Mouse (Mus musculus) CH12F3 (cell line): ENCODE data around the gene AW549877.

ENCODE experiments used
- in situ Hi-C: fragments of 300-500 bp; cut with MboI; formaldehyde crosslinking; loops from 2 replicates; pipeline ENCODE4 v1.14.3; 2020; ENCODE audit warnings: low sequenced_read_pairs

AW549877 gene

DNA sequence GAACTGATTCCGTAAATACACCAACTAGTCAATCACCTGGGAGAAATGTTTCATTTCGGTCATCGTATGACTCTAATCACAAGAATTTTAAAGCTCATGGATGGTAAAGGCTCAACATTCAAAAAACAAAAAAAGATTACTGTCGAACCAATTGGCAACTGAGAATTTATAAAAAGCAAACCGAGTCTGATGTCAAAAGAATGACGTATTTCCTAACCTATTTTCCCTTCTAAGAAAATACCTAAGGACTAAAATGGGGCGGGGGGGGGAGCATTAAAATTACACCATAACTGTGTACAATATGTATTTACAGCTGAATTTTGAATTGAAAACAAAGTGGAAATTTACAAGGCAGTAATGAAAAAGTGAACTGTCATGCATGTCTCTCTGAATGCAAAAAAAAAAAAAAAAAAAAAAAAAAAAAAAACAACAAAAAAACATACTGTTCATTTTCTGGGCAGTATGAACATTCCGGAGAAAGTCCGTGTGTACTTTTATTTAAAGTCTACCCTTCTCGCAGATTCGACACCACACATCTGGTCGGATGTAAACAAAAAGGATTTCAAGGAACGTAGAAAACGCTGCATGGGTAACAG is 594 bp downstream of the AW549877 start:
- in situ Hi-C loops: loop anchor here (5.0 to 25.0 kb wide), 2 partner anchors 32 to 1117 kb away; partner anchors contain the start of genes Card6, Oxct1 and Rpl37

DNA sequence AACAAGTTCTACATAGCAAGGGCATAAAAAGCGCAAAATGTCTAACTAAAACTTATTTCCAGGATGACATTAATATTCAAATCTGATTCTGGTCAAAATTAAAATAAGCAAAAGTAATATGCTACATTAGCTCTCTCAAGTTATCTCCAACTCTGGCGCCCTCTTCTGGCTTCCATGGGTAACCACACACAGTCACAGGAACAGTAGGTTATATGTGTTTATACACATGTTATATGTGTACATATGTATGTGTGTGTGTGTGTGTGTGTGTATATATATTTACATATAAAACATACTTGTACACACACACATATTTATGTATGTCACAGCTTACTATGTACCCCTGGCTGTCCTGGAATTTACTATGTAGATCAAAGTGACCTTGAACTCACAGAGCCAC is 7.6 kb downstream of the AW549877 start:
- in situ Hi-C loops: loop anchor here (25.0 kb wide), 1 partner anchor 1124 kb away; the partner anchor contains the start of genes Card6 and Rpl37

DNA sequence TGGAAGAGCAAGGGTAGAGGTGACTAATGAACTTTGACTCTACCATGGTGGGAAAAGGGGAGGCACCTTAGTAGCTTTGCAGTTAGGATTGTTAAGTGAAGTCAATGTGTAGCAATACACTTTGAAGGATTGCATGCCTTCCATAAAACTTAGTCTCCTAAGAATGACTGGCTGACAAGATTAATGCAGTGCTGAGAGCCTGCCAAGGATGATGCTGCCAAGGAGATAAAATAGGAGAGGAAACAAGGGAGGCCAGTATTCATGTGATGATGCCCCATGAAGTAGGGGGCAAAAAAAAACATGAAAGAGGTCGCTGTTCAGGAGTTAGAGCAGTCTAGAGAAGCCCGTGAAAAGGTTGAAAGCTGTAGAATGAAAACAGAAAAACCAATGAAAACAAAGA is 10.7 kb downstream of the AW549877 start:
- in situ Hi-C loops: loop anchor here (25.0 kb wide), 1 partner anchor 1127 kb away; the partner anchor contains the start of genes Card6 and Rpl37

DNA sequence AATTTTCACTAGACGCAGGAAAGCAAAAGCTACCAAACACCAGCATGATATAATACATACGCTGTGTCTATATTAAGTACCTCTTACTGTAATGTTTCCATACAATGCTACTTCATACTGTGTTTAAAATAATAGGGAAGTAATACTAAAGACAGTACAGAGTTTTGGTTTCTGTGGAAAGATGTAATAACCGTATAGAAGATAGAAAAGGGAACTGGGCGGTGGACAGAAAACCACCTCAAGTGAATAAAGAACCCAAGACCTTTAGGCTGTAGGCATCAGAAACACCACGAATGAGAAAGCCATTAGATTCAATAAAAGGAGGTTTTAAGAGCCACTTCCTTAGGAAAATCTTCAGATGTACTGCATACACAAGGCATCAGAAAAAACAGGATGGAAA is 12.8 kb downstream of the AW549877 start:
- in situ Hi-C loops: loop anchor here (25.0 kb wide), 1 partner anchor 1130 kb away; the partner anchor contains the start of genes Card6 and Rpl37

- in situ Hi-C loops: loop anchor here (25.0 kb wide), 1 partner anchor 1132 kb away; the partner anchor contains the start of genes Card6 and Rpl37
Observed at GRCm38 (mm10) chr15:3979871-3980270, 15.7 kb downstream of the AW549877 start.

GRCm38 (mm10) chr15:3979061-3979848 is 16.3 kb downstream of the AW549877 start, which contains the start of gene Fbxo4:
Gene Fbxo4, minus strand, starts transcription at chr15:3979573.
- in situ Hi-C loops: loop anchor here (25.0 kb wide), 1 partner anchor 1133 kb away; the partner anchor contains the start of genes Card6 and Rpl37

GRCm38 (mm10) chr15:3978279-3978678 is 17.3 kb downstream of the AW549877 start:
- in situ Hi-C loops: loop anchor here (25.0 kb wide), 1 partner anchor 1134 kb away; the partner anchor contains the start of genes Card6 and Rpl37

GRCm38 (mm10) chr15:3973300-3973699 is 22.2 kb downstream of the AW549877 start:
- in situ Hi-C loops: no loop called here

GRCm38 (mm10) chr15:3970193-3970592 is 25.4 kb downstream of the AW549877 start:
- in situ Hi-C loops: no loop called here

- in situ Hi-C loops: no loop called here
Observed at GRCm38 (mm10) chr15:3969743-3970142, 25.8 kb downstream of the AW549877 start.

- in situ Hi-C loops: no loop called here
Observed at GRCm38 (mm10) chr15:3962251-3962650, 33.3 kb downstream of the AW549877 start.

GRCm38 (mm10) chr15:3960094-3960493 is 35.5 kb downstream of the AW549877 start:
- in situ Hi-C loops: no loop called here

DNA sequence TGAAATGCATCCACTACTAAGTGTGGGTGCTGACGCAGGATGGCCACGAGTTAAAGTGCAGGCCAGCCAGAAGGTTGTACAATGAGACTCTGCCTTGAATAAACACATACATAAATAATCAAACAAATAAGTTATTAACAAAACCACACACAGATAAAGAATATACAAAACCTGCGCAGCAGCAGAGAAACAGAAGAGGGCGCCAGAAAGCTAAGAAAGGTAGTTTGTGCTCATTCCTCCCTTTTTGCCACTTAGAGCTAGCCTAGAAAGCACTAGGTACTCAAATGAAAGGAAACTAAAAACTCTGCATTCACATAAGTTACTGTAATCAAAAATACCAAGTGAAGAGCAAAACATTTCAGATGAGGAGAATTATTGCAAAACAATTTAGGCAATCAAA is 37.6 kb downstream of the AW549877 start:
- in situ Hi-C loops: no loop called here

DNA sequence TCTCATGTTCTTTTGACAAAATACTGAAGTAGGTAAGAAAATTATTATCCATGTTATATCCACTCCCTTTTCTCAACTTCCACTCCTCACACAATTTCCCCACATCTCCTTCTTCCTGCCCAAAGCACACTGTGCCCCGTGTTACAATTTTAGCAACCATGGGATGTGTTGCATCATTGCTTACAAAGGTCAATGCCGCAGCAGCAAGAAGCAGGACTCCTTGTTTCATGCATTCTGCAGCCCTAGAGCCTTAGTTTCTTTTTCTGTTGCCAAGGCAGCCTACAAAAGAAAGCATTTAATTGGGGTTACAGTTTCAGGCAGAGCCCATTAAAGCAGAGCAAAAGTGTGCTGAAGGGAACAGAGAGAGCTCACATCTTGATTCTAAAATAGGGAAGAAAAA is 40.6 kb downstream of the AW549877 start:
- in situ Hi-C loops: no loop called here

- in situ Hi-C loops: no loop called here
Observed at GRCm38 (mm10) chr15:3938132-3938531, 57.4 kb downstream of the AW549877 start.

DNA sequence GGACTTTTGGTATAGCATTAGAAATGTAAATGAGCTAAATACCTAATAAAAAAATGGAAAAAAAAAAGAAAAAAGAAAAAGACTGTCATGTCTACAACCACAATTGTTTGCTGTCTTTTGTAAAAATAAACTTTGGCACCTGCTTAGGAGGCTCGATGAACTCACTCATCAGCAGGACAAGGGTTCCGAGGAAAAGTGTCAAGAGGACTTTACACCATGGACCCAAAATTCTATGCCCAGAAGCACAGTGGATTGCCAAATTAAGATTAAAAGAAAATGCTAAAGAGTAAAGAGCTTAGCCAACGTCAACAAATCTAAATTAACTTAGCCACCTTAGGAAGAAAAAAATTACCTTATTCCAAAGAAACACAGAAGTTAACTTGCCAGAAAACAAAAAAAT is 59.5 kb downstream of the AW549877 start:
- in situ Hi-C loops: no loop called here

GRCm38 (mm10) chr15:3933466-3933865 is 62.1 kb downstream of the AW549877 start:
- in situ Hi-C loops: no loop called here
